Mouse (Mus musculus) midbrain, embryonic 16.5 days (tissue): ENCODE results near the gene Tec. TPM values are rescaled to one million over a fixed set of nuclear protein-coding genes. Genes with fewer than 3 reads are reported as not detected.
"Not testable (repeated sequence)": the region's sequence is repeated elsewhere in the genome, so short reads cannot be mapped to it uniquely, and the experiment has no call there.

Source experiments
- ATAC-seq: fragments of 200-750 bp; cut with Nextera tagmentation; 2 replicates; pipeline ENCODE4 v1.8.0; 2017; ENCODE audit warnings: moderate TSS enrichment
- H3K27ac ChIP-seq: fragments of 300-500 bp; sonication (generic); 2 replicates; pipeline ENCODE4 v1.5.1; 2014; ENCODE audit warnings: mild to moderate bottlenecking, low read length, mixed read lengths
- H3K27me3 ChIP-seq: fragments of 300-500 bp; sonication (generic); 2 replicates; pipeline ENCODE4 v1.6.1; 2014; ENCODE audit warnings: low read depth, low read length, mixed read lengths; ENCODE audit not compliant: control insufficient read depth, insufficient read depth
- H3K36me3 ChIP-seq: fragments of 300-500 bp; sonication (generic); 2 replicates; pipeline ENCODE4 v1.6.1; 2014; ENCODE audit warnings: mild to moderate bottlenecking, low read length, moderate library complexity, mixed read lengths; ENCODE audit not compliant: control insufficient read depth, insufficient read depth
- H3K4me1 ChIP-seq: fragments of 300-500 bp; sonication (generic); 2 replicates; pipeline ENCODE4 v1.6.1; 2014; ENCODE audit warnings: mild to moderate bottlenecking, low read length, mixed read lengths; ENCODE audit not compliant: control insufficient read depth, insufficient read depth
- H3K4me2 ChIP-seq: fragments of 300-500 bp; sonication (generic); 2 replicates; pipeline ENCODE4 v1.6.1; 2014; ENCODE audit warnings: mild to moderate bottlenecking, low read length, mixed read lengths
- H3K4me3 ChIP-seq: fragments of 300-500 bp; sonication (generic); 2 replicates; pipeline ENCODE4 v1.5.1; 2014; ENCODE audit warnings: low read depth, mild to moderate bottlenecking, low read length, moderate library complexity, mixed read lengths
- H3K9ac ChIP-seq: fragments of 300-500 bp; sonication (generic); 2 replicates; pipeline ENCODE4 v1.6.1; 2014; ENCODE audit warnings: low read depth, low read length, mixed read lengths
- H3K9me3 ChIP-seq: fragments of 300-500 bp; sonication (generic); replicated peaks from 2 replicates; pipeline ENCODE4 v1.6.1; 2014; ENCODE audit warnings: mild to moderate bottlenecking, low read length, mixed read lengths; ENCODE audit not compliant: control insufficient read depth, poor library complexity, severe bottlenecking
- WGBS: fragments of 180-500 bp; shearing (Covaris S2); extraction: QIAGEN DNeasy Blood & Tissue Kit; methylation state at CpG from one replicate; pipeline ENCODE4 v1.1.7; 2014; 5-methylcytosine and 5-hydroxymethylcytosine counted together
- polyA plus RNA-seq: library from polyadenylated mRNA; unstranded; fragments of >200 nt; fragmentation: Nextera tagmentation; extraction: Ambion mirVana; gene quantifications from 2 replicates; pipeline ENCODE4 v1.2.1, GENCODE M21; 2015

Tec gene
- polyA plus RNA-seq, 1 experiment from 2014 or later: 5.4 TPM

DNA sequence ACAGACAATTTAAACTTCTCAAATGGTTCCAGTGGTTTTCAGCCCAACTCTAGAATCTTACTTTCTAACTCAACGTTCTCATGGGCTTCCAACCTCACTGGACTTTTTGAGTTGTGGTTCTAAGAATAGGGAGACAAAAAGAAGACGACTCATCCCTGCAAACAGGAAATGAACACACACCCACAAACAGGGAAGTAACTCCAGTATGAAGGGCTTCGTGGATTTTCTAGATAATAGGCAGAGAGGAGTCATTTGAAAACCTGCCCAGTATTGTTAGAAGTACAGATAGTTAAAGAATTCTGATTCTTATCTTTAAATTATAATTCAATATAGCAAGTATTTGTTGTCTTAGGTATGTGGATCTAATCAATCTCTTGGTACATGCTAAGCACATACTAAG is 47.6 kb downstream of the Tec start:
- H3K27ac ChIP-seq: no peak overlapping the region
- no peaks in the 10 kb centered on the region for H3K9me3 ChIP-seq
- no peak for ATAC-seq
- 78% methylated on average over 3 of the region's 3 CpGs for WGBS
- H3K4me2 ChIP-seq: no peak overlapping the region
- H3K9ac ChIP-seq: no peak overlapping the region
- H3K27me3 ChIP-seq: no peaks in the 10 kb centered on the region
- H3K4me3 ChIP-seq: no peak overlapping the region
- peaks cover 3% of the 10 kb centered on the region for H3K4me1 ChIP-seq
- no peaks in the 10 kb centered on the region for H3K36me3 ChIP-seq

- Histone ChIP-seq H3K27ac (no peak overlapping the region), H3K9me3 (no peaks in the 10 kb centered on the region), H3K4me1 (peaks cover 3% of the 10 kb centered on the region), H3K27me3 (no peaks in the 10 kb centered on the region), H3K4me3 (no peak overlapping the region), H3K4me2 (no peak overlapping the region), H3K9ac (no peak overlapping the region), H3K36me3 (no peaks in the 10 kb centered on the region)
- 91% methylated on average over 8 of the region's 8 CpGs for WGBS
- ATAC-seq: no peak
Measured at GRCm38 (mm10) chr5:72820036-72820640, 48.1 kb downstream of the Tec start.

- Histone ChIP-seq H3K4me2 (no peak overlapping the region), H3K9ac (no peak overlapping the region), H3K27ac (no peak overlapping the region), H3K4me3 (no peak overlapping the region), H3K4me1 (peaks cover 3% of the 10 kb centered on the region), H3K36me3 (no peaks in the 10 kb centered on the region), H3K27me3 (no peaks in the 10 kb centered on the region), H3K9me3 (no peaks in the 10 kb centered on the region)
- 90% methylated on average over 5 of the region's 5 CpGs for WGBS
- ATAC-seq: no peak
Measured at GRCm38 (mm10) chr5:72818513-72819180, 49.6 kb downstream of the Tec start.

GRCm38 (mm10) chr5:72817523-72818091 is 50.7 kb downstream of the Tec start:
- H3K4me1 ChIP-seq: peaks cover 3% of the 10 kb centered on the region
- WGBS: 30% methylated on average over 10 of the region's 10 CpGs
- no peaks in the 10 kb centered on the region for H3K36me3 ChIP-seq
- no peak overlapping the region for H3K4me2 ChIP-seq
- no peak overlapping the region for H3K9ac ChIP-seq
- H3K27ac ChIP-seq: peak overlapping the region; percentile 1; the same call in 1 of the 2 replicates
- no peak overlapping the region for H3K4me3 ChIP-seq
- no peaks in the 10 kb centered on the region for H3K9me3 ChIP-seq
- peak; percentile 76 for ATAC-seq
- no peaks in the 10 kb centered on the region for H3K27me3 ChIP-seq

- not testable (repeated sequence) for ATAC-seq, H3K36me3 ChIP-seq, H3K9ac ChIP-seq, H3K27ac ChIP-seq, H3K4me1 ChIP-seq, H3K9me3 ChIP-seq, H3K4me3 ChIP-seq, H3K4me2 ChIP-seq, H3K27me3 ChIP-seq
- 61% methylated on average over 7 of the region's 7 CpGs for WGBS
Measured at GRCm38 (mm10) chr5:72816960-72817359, 51.3 kb downstream of the Tec start.

- Histone ChIP-seq H3K27me3 (no peaks in the 10 kb centered on the region), H3K4me2 (no peak overlapping the region), H3K9ac (no peak overlapping the region), H3K4me1 (peaks cover 3% of the 10 kb centered on the region), H3K9me3 (no peaks in the 10 kb centered on the region), H3K36me3 (no peaks in the 10 kb centered on the region), H3K27ac (no peak overlapping the region), H3K4me3 (no peak overlapping the region)
- ATAC-seq: no peak
- WGBS: 38% methylated on average over 2 of the region's 2 CpGs
Measured at GRCm38 (mm10) chr5:72816491-72816890, 51.8 kb downstream of the Tec start.

GRCm38 (mm10) chr5:72816046-72816445 is 52.2 kb downstream of the Tec start:
- H3K4me1 ChIP-seq: peaks cover 3% of the 10 kb centered on the region
- no peak overlapping the region for H3K27ac ChIP-seq
- no peak overlapping the region for H3K9ac ChIP-seq
- WGBS: 96% methylated on average over 1 of the region's 1 CpGs
- H3K27me3 ChIP-seq: no peaks in the 10 kb centered on the region
- no peaks in the 10 kb centered on the region for H3K9me3 ChIP-seq
- ATAC-seq: no peak
- H3K4me2 ChIP-seq: no peak overlapping the region
- no peaks in the 10 kb centered on the region for H3K36me3 ChIP-seq
- H3K4me3 ChIP-seq: no peak overlapping the region

DNA sequence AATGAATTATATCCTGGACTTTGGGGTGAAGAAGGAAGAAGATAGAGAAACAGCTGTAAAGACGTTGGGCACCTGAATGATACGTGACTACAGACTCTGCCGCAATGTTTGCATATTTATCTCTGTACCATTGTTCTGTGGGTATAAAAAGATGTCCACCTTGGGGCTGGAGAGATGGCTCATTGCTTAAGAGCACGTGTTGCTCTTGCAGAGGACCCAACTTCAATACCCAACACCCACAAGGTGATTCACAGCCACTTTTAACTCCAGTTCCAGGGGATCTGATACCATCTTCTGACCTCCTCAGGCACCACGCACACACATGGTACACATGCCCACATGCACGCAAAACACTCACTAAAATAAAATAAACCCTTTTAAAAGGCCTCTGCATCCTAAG is 52.9 kb downstream of the Tec start:
- 96% methylated on average over 6 of the region's 6 CpGs for WGBS
- Histone ChIP-seq H3K27ac (no peak overlapping the region), H3K4me3 (no peak overlapping the region), H3K9me3 (no peaks in the 10 kb centered on the region), H3K4me2 (no peak overlapping the region), H3K9ac (no peak overlapping the region), H3K27me3 (no peaks in the 10 kb centered on the region), H3K36me3 (no peaks in the 10 kb centered on the region), H3K4me1 (peaks cover 3% of the 10 kb centered on the region)
- no peak for ATAC-seq

DNA sequence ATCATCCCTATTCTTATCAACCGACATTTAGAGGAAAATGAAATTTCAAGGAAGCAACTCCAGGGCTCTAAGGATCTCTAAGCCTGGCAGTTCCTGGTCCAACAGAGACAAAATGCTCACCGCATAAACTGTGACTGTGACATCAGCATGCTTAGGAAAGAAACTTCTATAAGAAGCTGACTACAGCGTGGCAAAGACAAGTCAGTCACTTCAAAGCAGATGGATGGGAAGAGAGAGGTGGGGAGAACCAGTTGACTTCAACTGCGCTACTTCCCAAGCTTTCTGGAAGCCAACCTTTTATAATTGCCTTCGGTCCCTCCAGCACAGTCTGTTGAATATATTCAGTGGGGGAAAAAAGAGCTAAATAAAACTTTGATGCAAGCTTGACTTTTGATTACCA is 54.2 kb downstream of the Tec start:
- ATAC-seq: no peak
- no peaks in the 10 kb centered on the region for H3K27me3 ChIP-seq
- H3K4me3 ChIP-seq: no peak overlapping the region
- H3K4me1 ChIP-seq: peaks cover 6% of the 10 kb centered on the region
- no peaks in the 10 kb centered on the region for H3K36me3 ChIP-seq
- no peak overlapping the region for H3K9ac ChIP-seq
- no peak overlapping the region for H3K4me2 ChIP-seq
- WGBS: 69% methylated on average over 5 of the region's 5 CpGs
- H3K9me3 ChIP-seq: peaks cover 4% of the 10 kb centered on the region; the same call in 1 of the 2 replicates
- H3K27ac ChIP-seq: no peak overlapping the region
